Mouse (Mus musculus): Measurements from ENCODE around the gene Fam129b.
"Not testable (repeated sequence)": the region's sequence is repeated elsewhere in the genome, so short reads cannot be mapped to it uniquely, and the experiment has no call there.

Fam129b gene

DNA sequence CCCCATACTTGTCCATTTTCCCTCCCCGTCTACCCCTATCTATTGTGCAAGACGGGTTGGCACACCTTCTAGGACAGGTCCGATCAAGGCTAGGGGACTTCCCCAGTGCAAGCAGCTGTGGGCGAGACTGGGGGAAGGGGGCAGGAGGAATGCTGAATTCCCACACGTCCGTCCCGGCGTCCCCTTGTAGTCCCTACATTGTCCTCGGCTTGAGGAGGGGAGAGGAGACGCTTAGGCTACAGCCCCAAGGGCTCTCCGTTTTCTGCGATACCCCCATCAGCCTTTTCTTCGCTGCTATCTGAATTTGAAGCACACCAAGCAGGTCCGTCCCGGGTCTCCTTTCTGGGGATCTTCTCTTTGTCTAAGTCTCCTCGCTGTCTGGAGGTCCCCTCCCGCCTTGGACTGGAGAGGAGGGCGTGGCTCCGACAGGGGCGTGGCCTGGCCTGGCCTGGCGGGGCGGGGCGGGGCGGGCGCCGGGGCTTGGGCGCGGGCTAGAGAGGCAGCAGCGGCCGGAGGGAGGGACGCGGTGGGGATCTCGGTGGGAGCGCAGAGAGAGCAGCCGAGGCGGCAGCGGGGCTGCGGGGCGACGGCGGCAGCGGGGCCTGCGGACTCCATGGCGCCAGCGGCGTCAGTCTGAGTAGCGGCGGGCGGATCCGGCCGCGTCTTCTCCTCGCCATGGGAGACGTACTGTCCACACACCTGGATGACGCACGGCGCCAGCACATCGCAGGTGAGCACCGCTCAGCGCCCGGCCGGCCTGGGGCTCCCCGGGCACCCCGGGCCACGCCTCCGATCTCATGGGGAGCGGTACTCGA is at the start of gene Fam129b:
Gene Fam129b (plus strand): TSS at position 440 of the 815 bp plus-strand sequence.
- peak; percentile 93 for DNase-seq (ENCODE audit: low spot score)

DNA sequence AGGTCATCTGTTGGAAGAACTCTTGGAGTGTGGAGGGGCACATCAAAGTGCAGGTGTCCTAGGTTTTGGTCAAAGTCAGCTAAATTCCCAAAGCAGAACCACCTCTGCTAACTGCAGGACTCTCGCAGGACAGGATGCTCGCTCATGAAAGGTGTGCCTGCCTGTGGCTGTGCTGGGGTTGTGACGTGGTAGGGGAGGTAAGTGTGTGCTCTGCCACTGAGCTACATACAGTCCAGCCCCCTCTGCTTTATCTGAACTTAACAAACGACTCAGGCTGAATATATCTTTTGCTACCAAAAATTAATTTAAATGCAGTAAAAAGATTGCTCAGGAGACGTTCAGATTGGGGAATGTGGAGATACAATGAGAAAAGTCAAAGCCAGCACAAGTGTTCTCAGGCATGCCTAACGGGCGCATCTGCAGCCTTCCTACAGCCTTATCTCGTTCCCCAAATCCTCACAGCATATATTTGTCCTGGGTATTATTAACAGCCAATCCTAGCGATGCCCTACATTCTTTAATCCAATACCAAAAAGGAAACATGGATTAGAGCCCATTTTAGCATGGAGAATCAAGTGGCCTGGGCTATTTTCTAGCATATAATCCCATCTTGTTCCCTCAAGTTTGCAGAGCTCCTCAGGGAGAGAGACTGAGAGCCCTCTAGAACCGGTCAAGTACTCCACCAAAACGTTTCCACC is 46.8 kb upstream of the Fam129b start:
- no peak for DNase-seq (ENCODE audit: low spot score)

DNA sequence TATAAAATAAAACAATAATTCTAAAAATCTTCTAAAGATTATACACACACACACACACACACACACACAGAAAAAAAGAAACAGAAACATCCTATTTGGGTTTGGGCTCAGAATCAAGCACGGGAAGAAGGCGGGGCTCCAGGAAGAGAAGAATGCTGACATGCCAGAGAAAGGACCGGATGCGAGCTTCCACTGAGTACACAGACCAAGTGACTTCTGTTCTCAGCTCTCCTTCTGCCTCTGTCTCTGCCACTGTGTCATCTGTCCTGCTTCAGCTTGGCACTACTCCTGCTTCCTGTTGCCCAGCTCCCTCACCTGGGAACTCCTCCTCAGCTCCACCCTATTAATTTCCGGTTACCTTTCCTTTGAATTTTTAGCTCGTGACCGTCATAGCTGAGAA is 41.4 kb upstream of the Fam129b start:
- DNase-seq (ENCODE audit: low spot score) = no peak

GRCm38 (mm10) chr2:32835588-32835987 is 40.3 kb upstream of the Fam129b start:
- no peak for DNase-seq (ENCODE audit: low spot score)

DNA sequence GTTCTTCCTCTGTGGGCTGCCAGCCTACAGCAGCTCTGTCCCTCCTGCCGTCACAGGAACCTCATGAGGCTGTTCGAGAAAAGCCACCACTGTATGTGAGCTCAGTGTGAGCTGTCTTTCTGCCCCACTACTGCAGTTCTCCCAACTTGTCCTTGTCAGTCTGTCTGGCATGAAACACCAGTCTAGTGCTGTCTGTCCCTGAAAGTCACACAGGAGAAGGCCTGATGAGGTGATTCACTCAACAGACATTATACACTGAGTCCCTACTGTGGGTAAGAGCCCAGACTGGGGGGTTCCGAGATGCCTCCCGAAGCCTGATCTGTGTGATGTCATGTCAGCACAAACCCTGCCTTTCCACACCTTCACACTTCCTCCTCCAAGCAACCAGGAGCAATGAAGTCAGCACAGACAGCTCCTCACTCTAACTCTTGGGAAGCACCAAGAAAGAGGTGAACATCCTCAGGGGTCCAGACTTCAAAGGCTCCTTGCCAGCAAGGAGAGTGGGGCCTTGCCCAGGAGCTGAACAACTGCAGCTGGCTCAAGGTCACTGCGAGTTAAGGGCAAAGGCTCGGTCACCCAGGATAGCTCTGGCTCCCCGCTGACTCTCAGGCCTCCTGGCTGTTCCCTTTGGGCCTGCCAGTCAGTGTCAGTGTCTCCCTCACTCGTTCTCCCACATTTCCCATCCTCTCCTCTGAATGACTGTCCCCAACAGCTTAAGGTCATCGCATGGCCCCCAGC is 37.6 kb upstream of the Fam129b start:
- no peak for DNase-seq (ENCODE audit: low spot score)

- no peak for DNase-seq (ENCODE audit: low spot score)
Observed at GRCm38 (mm10) chr2:32839261-32839660, 36.7 kb upstream of the Fam129b start.

DNA sequence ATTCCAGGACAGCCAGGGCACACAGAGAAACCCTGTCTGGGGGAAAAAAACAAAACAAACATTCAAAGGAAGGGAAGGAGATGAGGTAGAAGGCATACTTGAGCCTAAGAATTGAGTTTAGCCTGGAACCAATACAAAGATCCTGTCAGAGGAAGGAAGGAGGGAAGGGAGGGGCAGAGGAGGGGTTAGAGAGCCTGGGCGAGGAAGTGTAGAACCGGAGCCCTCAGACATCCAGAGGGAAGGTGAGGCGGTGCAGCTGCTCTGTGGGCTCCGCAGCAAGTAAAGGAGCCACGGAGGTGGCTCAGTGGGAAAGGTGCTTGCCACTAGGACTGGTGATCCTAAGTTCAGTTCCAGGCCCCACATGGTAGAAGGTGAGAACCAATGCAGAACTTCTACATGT is 34.8 kb upstream of the Fam129b start:
- DNase-seq (ENCODE audit: low spot score) = no peak

- peak; percentile 45 for DNase-seq (ENCODE audit: low spot score)
Observed at GRCm38 (mm10) chr2:32842558-32842957, 33.4 kb upstream of the Fam129b start.

DNA sequence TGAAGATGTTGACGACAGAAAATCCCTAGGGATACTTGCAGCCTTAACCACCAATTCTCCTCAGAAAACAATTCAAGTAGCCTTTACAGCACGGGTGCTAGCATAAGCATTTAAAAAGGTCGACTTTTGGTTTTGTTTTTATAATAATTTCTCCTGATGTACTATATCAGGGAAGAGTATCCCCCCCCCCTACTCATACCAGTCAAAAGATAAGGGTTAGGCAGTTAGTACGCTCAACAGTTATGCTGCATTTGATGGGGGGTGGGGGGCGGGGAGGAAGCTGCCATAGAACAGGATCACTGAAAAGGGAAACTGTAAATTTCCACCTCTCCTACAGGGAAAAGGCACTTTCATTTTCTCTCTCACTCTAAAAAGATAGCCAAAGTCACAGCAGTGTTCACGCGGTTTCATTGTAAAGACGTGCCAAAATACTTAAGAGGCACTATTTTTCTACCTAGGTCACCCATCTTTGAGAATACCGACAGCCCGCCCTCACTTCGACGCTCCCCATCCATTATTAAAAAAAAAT is 30.3 kb upstream of the Fam129b start:
- DNase-seq (ENCODE audit: low spot score) = no peak

GRCm38 (mm10) chr2:32846101-32846804 is 29.7 kb upstream of the Fam129b start:
- peak; percentile 64 for DNase-seq (ENCODE audit: low spot score)

DNA sequence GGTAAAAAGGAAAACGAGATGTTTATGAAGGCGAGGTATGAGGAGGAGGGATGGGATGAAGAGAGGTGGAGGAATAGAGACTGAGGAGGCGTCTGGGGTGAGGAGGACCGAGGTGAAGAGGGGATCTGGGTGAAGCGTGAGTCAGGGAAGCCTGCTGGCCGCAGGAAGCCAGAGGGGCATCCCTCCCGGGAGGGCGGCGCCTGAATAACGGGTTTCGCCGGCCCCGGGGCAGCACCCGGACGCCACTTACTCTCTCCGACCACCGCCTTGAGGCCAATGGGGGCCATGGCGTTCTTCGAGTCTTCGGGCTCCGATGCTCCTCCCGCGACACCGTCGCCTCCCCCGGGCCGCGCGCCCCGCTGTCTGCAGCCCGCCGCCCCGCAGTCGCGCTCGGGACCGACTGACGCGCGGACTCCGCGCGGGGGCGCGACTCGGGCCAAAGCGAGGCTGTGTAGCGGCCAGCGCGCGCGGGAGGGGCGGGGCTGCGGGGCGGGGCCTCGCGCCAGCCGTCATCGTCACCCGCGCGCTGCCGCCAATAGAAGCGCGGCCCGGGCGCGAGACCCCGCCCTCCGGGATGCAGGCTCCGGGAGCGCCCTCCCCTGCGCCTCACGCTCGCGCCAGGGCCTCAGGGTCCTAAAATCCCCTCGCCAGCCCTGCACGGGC is 29.0 kb upstream of the Fam129b start, which contains the start of gene Stxbp1:
Gene Stxbp1 (minus strand): TSS at position 441 of the 663 bp plus-strand sequence.
- DNase-seq (ENCODE audit: low spot score) = peak; percentile 94

DNA sequence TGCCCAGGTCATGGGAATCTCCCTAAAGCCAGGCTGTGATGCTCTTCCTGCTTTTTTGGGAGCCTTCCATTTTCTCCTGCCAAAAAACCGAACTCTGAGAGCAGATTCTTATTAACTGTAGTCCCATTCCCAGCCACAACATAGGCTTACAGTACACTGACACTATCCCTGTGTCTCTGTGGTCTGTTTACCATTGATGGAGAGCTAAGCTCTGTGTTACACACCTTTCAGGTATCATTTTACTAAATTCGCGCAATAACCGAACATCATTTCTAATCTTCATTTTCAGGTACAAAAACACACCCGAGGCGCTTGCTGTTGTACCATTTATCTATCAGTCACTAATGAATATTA is 28.5 kb upstream of the Fam129b start:
- no peak for DNase-seq (ENCODE audit: low spot score)

- peak; percentile 68 for DNase-seq (ENCODE audit: low spot score)
Observed at GRCm38 (mm10) chr2:32852156-32852555, 23.8 kb upstream of the Fam129b start.

GRCm38 (mm10) chr2:32853716-32854115 is 22.2 kb upstream of the Fam129b start:
- DNase-seq (ENCODE audit: low spot score) = not testable (repeated sequence)

- DNase-seq (ENCODE audit: low spot score) = peak; percentile 96
Observed at GRCm38 (mm10) chr2:32854206-32854605, 21.7 kb upstream of the Fam129b start.

DNA sequence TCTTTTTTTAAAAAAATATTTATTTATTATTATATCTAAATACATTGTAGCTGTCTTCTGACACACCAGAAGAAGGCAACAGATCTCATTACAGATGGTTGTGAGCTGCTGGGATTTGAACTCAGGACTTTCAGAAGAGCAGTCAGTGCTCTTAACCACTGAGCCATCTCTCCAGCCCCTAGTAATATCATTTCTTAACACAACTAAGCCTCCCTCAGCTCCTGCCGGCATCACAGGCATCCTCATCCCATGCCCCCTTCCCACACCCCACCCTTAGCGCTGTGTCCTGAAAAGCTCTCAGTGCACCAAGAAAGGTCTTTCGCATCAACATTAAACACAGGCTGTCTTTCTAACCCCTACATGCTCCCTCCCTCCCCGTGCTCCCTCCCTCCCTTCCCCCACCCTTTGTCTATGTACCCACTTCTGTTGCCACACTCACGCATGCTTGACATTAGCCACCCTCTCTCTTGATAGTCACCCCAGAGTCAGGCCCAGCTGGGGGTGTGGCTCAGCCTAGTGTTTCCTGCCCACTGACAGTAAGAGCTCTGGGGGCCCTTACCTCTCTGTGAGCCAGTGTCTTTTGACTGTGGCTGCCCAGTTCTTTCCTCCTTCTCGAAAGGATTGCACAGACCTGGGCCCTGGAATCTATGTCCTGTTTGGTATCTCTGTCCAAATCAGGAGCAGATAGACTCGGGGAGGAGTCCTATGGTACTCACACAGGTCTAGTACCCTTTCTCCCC is 20.7 kb upstream of the Fam129b start:
- DNase-seq (ENCODE audit: low spot score) = no peak

DNA sequence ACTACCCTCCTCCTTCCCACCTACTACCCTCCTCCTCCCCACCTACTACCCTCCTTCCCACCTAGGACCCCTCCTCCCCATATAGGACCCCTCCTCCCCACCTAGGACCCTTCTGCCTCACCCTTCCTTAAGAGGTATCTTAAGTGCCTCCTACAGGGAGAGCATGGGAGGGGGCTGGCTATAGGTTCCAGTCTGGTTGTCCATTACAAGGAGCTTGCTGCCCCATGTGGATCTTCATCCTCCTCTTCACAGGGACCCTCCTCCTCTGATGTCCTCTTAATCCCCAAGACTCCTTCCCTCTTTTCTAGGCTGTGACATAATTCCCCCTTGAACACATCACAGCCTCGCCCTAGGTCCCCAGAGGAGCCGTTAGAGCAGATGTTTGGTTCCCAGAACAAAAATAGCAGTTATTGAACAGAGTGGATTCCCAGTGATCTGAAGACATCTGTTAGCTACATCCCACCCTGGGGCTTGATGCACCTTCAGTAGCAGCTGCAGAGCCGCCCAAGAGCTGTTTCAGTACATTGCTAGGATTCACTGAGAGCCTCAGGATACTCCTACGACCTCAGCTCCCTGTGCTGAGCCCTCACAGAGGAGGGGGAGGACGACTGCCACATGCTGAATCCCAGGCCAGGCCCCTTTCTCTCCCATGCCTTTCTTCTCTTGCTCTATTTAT is 20.0 kb upstream of the Fam129b start:
- no peak for DNase-seq (ENCODE audit: low spot score)

DNA sequence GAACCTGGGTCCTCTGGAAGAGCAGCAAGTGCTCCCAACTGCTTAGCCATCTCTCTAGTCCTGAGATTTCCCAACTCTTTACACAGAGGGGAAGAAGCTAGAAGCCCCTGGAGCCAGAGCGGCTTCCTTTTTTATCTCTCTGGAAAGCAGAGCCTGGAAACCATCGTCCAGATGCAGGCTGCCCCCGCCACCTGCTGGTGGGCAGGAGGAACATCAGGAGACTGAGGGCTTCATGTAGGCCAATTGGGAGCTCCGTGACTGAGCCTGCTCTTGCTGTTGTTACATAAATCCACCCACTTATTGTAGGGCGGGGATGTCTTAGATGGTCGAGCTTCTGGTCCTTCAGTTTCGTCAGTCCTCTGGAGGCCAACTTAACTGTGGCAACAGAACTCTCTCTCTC is 18.3 kb upstream of the Fam129b start:
- DNase-seq (ENCODE audit: low spot score) = peak; percentile 92

DNA sequence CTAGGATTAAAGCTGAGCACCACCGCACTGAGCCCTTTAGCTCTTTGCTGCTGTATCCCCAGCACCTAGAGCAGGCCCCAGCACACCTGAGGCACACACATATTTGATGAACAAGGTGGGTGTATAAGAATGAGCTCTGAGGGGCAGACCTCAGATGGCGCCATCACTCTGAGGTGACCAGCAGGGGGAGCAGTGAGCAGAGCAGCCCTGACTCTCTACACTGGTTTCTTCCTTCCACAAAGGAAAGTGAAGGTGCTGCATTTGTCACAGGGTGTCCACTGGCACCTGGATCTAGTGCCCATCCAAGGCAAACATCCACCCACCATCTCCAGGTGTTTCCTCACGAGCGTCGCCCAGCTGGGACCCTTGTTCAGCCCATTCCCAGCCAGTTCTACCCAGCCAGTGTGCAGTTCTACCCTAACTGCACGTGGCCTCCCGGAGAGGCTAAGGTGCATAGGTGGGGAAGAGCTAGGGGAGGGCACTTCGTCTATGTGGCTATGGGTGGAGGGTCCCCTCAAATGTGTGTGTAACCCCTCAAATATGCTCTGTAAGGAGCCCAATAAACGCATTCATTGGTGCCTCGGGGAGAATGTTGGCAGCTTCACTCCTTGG is 16.8 kb upstream of the Fam129b start:
- peak; percentile 84 for DNase-seq (ENCODE audit: low spot score)

DNA sequence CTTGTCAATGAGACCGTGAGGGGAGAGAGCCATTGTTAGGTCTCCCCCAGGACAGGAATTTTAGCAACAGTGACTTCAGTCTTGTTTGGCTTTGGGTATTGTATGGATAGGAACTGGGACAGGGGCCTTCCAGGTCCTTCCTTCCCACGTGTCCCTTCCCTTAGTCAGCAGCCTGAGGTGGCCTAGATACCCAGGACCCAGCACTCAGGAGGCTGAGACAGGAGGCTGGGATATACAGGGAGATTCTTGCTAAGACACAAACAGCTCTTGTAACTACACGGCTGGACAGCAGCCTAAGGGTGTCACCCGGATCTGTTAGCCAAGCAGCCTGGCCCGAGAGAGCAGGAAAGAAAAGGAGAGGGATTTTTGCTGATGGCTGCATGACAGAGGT is 16.3 kb upstream of the Fam129b start:
- no peak for DNase-seq (ENCODE audit: low spot score)
